Mouse (Mus musculus) monocyte, adult 5-6 weeks (primary cell): ENCODE measurements around the gene Dhx40. TPM values are rescaled to one million over a fixed set of nuclear protein-coding genes. Genes with fewer than 3 reads are reported as not detected.
A peak's percentile ranks its signal among the peaks of the same experiment; 100 is the strongest.
"Not testable (repeated sequence)": the region's sequence is repeated elsewhere in the genome, so short reads cannot be mapped to it uniquely, and the experiment has no call there.

Experiments used
- ATAC-seq: fragments of 153-309, 156-312 bp; replicated peaks from 2 replicates; pipeline ENCODE4 v1.8.0; 2017; ENCODE audit warnings: mild to moderate bottlenecking; ENCODE audit not compliant: low TSS enrichment, insufficient number of reproducible peaks, severe bottlenecking, poor library complexity, low FRiP score
- total RNA-seq: library from RNA; stranded (forward); fragments of 200-1000, 200-491, 200-594 nt; gene quantifications from 3 replicates; pipeline ENCODE4 v1.2.3, GENCODE M21; 2017

Dhx40 gene
- total RNA-seq, 1 experiment from 2014 or later, result 147 TPM

DNA sequence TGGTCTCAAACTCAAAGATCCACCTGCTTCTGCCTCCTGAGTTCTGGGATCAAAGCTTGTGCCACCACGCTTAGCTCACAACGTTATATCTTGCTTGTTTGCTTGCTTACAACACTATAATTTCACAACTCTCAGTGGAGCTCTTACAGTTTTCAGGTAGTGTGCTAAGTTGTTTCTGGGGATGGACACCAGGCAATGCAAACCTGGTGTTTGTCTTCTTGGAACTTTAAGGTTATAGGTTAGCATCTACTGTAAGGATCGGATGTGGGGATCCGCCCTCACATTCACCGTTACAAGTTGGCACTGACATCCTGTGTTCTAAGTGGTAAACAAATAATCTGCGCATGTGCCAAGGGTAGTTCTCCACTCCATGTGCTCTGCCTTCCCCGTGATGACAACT lies 16.9 kb upstream of the Dhx40 start:
- ATAC-seq, result no peak

DNA sequence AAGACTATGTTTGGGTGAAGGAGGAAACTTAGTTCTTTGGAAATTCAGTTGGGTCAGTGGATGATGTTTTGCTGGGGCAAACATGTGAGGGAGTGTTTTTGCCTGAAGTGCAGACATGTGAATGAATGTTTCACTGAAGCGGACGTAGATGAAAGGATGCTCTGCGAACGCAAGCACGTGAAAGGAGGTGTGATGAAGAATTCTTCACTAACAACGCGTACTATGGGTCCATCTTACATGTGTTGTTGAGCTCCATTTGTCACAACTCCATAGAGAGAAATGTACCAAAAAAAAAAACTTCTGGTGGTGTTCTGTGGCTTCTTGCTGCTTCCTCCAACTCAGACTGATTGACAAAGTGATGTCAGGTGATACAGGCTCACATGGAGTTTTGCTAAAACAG lies 15.0 kb upstream of the Dhx40 start:
- no peak for ATAC-seq

- no peak for ATAC-seq
These were observed 12.0 kb upstream of the Dhx40 start for GRCm38 (mm10) chr11:86819536-86819935.

DNA sequence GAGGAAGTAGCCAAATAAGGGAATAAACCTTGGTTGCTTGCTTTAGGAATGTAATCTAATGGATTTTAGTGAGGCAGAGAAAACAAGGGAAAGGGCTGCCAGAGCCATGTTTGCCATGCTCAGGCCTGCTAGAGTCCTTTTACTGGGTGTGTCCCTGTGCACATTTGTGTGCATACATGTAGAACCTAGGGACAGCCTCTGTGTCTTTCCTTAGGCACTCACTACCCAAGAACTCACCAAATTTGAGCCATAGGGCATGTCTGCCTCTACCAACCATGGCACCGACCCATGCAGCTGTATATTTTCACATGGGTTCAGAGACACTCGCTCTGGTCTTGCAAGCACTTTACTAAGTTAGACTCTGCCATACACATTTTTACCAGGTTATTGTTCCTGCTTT lies 11.4 kb upstream of the Dhx40 start:
- no peak; the same call in 1 of the 2 replicates for ATAC-seq

- ATAC-seq, result not testable (repeated sequence)
These were observed 8.7 kb upstream of the Dhx40 start for GRCm38 (mm10) chr11:86816288-86816687.

GRCm38 (mm10) chr11:86814481-86814880 lies 6.9 kb upstream of the Dhx40 start:
- not testable (repeated sequence) for ATAC-seq

GRCm38 (mm10) chr11:86813256-86813655 lies 5.7 kb upstream of the Dhx40 start:
- ATAC-seq, result not testable (repeated sequence)

DNA sequence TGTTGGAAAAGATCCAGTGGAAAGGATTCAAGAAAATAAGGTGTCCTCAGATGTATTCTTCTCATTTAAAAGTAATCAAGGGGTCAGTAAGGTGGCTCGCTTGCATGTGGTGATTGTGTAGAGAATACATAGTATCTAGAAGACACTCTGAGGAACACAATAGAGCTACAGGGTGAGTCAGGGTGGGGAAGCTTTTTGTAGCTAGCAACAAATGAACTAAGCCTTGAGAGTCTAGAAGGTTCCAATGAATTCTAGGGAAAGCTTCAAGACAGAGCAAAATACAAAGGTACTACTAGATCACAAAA lies 3.7 kb upstream of the Dhx40 start:
- ATAC-seq, result no peak

- ATAC-seq, result 0 out of 2 replicates have a peak, but pooled peaks have one; percentile 7
These were observed 3.2 kb upstream of the Dhx40 start for GRCm38 (mm10) chr11:86810572-86811325.

DNA sequence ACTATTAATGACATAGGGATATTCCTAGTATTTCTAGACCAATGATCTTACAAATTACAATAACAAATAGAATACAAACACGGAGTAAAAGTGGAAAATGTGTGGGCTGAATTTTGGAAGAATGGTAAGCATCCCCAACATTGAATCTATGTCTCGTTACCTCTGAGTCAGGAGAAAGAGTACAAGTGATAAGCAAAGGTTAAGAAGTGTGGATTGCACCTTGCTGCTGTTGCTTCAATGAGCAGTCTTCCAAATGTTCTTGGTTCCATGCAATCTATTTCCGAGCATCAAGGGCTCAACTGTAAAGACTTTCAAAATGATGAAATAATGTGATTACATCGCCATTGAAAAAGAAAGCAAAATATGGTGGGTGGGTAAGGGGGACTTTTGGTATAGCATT lies 2.3 kb upstream of the Dhx40 start:
- no peak for ATAC-seq

DNA sequence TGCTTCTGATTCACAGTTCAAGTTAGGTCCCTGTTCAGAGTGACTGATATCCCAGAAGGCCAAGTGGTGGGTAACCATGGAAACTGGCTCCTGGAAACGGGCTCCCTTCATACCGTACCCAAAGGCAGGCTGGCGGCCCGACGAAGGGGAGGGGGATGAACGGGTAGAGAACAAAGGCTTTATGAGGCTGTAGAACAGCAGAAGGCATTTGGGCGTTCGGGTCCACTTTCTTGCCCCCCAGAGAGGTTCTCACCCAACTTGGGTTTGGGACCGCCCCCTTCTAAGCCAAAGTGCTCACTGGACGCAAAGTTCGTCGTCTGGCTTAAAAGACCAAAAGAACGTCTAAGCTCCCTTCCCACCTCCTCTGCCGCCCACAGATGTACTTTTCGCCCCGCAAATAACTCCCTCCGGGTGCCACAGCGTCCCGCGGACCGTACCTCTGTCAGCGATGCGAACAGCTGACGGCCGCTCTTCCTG lies 507 bp downstream of the Dhx40 start:
- peak; percentile 42 for ATAC-seq

- no peak for ATAC-seq
These were observed 13.4 kb downstream of the Dhx40 start for GRCm38 (mm10) chr11:86794161-86794560.

DNA sequence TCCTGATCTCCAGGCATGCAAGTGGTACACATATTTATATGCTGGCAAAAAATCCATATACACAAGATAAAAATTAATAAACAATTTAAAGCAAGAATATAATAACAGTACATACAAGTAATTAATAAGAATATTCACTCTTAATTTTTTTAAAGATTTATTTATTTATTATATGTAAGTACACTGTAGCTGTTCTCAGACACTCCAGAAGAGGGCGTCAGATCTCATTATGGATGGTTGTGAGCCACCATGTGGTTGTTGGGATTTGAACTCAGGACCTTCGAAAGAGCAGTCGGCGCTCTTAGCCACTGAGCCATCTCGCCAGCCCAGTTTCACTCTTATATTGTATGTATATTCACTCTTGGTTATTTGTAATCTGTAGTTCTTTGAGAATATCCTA lies 20.1 kb downstream of the Dhx40 start:
- not testable (repeated sequence) for ATAC-seq

- ATAC-seq, result no peak
These were observed 21.8 kb downstream of the Dhx40 start for GRCm38 (mm10) chr11:86785767-86786166.

GRCm38 (mm10) chr11:86769884-86770283 lies 37.7 kb downstream of the Dhx40 start:
- ATAC-seq, result no peak

GRCm38 (mm10) chr11:86764501-86764900 lies 43.0 kb downstream of the Dhx40 start:
- ATAC-seq, result no peak

DNA sequence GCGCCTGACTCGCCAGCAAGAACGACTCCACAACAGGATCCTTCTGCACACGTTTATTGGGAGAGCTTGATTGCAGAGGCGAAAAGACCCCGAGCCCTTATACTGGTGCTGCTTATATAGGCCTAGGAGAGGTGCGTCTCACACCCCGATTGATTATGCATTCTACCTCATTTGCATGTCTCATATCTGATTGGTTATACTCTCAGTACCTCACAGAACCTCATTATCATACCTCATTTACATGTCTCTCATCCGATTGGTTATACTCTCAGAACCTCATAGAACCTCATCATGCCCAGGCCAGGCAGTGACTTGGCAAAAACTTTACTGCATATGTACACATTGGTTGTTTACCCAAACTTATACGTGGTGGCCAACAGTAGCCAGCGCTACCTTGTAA lies 44.4 kb downstream of the Dhx40 start:
- ATAC-seq, result not testable (repeated sequence)

- ATAC-seq, result no peak
These were observed 47.2 kb downstream of the Dhx40 start for GRCm38 (mm10) chr11:86760357-86760756.

- ATAC-seq, result no peak
These were observed 47.7 kb downstream of the Dhx40 start for GRCm38 (mm10) chr11:86759886-86760285.

DNA sequence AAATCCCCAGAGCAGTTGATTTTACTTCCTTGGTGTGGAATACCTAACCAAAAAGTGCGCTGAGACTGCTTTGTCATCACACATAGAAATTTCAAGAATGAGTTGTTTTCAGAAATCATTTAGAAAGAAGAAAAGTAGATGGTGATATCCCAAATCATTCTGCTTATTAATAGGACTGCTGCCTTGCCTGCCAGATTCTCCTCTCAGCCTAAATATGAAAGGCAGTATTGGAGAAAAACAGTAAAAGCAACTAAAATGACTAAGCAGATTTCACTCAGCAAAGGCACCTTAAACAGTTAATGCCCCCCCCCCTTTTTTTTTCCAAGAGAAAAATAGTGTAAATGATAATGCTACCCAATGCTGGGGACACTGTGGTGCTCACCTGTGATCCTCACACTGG lies 48.3 kb downstream of the Dhx40 start:
- no peak for ATAC-seq

DNA sequence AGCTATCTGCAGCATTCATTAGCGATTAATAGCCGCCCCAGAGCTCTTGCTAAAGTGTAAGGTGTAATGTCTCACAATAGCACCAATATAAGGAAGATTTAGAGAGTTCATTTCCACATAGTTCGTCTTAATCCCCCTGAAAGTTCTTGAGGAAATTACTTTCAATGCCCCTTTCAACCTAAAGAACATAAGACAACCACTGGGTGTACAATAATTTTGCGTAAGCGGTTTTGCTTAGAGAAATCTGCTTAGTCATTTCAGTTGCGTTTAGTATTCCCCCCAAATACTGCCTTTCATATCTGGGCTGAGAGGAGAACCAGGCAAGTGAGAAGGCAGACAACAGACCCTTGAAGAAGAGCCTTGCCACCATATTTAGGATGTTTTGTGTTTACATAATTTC lies 49.0 kb downstream of the Dhx40 start:
- no peak for ATAC-seq
